Mouse (Mus musculus) thymus, postnatal 25 days (tissue): ENCODE measurements around the gene Mylk4.

Source experiments
- DNase-seq: peaks from one replicate; pipeline ENCODE4 v3.0.0; 2022

The Mylk4 gene

DNA sequence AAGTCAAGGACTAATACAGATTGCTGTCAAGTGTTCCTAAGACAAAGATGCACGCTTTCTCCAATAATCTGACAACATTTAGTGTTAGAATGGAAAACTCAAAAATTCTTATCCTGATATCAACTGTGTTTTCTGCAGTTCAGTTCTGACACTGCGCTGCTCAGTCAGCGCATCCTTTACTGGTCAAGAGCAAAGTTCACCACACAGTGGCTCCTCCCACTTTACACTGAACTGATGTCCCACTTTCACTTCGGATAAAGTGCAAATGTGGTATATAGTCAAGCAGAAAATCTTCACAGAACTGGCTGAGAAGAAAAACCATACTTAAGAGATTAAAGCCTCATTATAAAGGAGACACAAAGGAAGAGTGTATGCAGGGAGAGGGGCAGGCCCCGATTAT, 11.4 kb upstream of the Mylk4 start:
- no peak for DNase-seq

- no peak for DNase-seq
Observed at GRCm38 (mm10) chr13:32794619-32795018, 10.9 kb upstream of the Mylk4 start.

GRCm38 (mm10) chr13:32789781-32790180, 6.0 kb upstream of the Mylk4 start:
- no peak for DNase-seq

DNA sequence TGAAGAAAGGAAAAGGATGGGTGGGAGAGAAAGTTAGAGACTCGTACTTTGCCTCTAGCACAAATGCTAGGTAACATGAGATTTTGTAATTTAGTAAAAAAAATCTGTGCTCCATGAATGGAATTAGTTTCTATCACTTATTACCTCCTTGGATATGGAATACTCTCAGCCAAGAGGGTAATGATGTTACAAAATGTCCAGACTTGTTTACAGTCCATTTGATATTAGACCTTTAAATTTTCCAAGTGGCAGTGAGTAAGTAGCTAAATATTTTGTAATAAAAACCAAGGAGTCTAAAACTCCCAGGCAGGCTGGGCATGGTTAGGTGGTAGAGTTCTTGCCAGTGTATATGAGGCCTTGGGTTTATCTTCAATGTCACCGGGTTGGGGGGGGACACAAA, 3.8 kb upstream of the Mylk4 start:
- no peak for DNase-seq

DNA sequence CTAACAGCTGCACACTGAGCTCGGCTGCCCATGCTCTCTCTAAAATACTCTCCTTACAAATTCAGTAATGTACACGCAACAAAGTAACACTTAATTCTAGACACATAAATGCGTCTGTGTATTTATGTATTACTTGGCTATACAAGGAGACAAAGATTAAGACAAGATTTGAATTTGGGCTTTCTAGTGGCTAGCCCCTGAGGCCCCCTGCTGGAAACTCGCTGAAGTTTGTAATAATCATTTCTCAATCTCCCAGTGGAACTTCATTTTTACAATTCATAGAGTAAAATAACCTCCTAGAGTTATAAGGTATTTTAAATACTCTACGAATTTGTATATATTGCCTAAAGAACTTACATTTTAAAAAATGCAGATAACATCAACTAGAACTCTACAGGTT, 699 bp downstream of the Mylk4 start:
- no peak for DNase-seq

- DNase-seq, result no peak
Observed at GRCm38 (mm10) chr13:32778861-32779260, 4.9 kb downstream of the Mylk4 start.

GRCm38 (mm10) chr13:32776350-32776749, 7.4 kb downstream of the Mylk4 start:
- DNase-seq, result no peak

- DNase-seq, result no peak
Observed at GRCm38 (mm10) chr13:32775889-32776288, 7.9 kb downstream of the Mylk4 start.

DNA sequence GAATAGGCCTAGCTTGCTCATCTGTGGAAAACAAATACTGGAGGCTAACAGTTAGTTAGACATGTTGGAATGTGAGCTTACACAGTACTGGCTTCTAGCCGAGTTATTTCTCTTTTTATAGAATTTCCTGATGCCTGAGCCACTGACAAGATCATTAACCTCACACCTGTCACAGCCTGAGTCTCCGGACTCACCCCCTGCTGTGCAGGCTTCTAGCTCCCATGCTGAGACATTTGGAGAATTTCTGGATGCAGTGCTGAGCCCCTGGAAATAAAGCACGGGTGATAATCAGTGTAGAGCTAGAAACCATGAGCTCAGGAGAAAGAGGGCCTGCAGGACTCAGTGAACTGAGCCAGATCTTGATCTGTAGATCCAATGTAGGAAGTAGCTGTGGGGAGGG, 13.8 kb downstream of the Mylk4 start:
- DNase-seq, result no peak

DNA sequence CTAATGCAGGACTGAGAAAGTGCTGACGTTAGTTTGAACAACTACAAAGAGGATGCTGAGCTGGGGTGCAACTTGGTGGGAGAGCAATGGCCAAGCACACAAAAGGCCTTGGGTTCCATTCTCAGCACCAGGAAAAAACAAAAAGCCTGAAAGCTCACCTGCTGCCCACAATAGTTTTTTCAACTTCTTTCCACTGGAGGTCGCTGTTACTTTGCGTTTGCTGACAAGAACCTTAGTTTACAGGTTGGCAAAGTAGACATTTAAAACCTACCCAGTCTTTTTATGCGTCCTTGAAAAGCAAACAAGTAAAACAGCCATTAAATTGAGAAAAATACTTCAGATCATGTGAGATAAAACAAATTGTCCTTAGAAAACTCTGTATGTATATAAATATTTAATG, 15.7 kb downstream of the Mylk4 start:
- DNase-seq, result peak; percentile 41

GRCm38 (mm10) chr13:32764448-32764847, 19.3 kb downstream of the Mylk4 start:
- DNase-seq, result peak; percentile 4

DNA sequence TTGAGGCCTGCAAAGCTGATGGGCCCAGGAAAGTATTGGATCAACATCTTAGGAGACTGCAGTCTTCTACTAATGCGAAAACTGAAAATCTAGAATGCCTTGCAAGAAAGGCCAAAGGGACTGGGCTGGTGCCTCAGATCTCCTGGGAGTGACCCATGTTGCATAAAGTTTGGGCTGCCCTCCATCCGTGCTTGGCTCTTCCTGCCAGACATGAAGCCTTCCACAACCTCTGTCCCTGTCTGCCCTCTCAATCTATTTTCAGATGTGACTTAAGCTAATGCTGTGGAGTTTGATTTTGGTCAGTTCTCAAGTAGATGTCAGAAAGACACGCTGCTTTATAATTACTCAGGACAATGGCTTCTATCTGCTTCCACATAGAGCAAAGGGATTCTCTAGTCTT, 20.6 kb downstream of the Mylk4 start:
- no peak for DNase-seq

DNA sequence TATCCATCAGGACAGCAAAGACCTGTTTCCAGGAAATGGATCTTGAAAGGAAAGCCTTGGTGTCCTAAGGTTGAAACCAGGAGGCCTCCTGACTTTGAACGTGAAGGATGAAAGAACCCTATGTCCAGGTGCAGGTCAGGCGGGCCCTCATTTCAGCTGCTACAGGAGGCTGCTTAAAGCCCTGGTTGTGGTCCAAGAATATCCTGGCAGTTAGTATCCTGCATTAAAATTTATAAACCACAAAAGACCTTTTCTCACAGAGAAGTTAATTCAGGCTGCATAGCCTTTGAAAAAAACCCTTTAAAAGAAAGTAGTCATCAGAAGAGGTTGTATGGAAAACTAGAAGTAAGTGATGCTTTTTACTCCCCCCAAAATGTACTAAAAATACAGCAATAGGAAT, 23.0 kb downstream of the Mylk4 start:
- no peak for DNase-seq

DNA sequence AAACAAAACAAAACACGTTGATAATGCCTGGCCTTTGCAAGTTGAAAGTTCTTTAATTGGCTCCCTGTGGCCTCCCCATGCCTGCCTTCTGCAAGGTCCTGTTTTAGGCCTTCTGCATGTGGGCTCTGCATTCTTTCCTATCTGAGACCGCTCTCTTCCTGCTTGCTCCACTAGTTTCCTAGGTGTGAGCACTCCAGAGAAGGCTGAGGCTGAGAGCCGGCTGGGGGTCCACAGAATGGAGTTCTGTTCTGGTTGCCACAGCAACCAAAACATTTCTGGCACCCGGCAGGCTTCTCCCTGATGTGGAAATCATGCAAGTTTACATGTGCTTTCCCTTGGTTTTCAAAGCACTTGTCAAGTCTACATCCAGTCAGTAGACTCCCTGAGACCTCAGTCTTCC, 24.7 kb downstream of the Mylk4 start:
- no peak for DNase-seq

GRCm38 (mm10) chr13:32752066-32752657, 31.6 kb downstream of the Mylk4 start:
- DNase-seq, result no peak

GRCm38 (mm10) chr13:32750507-32750906, 33.2 kb downstream of the Mylk4 start:
- DNase-seq, result no peak

GRCm38 (mm10) chr13:32748421-32748820, 35.3 kb downstream of the Mylk4 start:
- no peak for DNase-seq

DNA sequence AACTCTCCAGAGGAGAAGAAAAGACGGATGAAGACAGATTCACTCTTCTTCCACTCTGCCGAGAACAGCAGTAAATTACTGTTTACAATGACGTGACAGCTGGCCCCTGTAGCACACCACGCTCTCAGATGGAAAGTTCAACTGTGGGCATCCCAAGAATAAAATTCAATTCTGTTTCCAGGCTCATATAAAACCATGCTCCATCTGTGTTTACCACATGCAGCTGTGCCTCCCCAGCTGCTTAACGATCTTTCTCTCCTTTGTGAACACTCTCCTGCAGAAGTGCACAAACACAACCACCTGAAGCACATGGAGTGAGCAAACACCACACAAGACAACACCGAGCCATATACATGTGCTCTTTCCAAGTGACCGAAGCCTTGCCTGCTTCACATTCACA, 42.6 kb downstream of the Mylk4 start:
- DNase-seq, result no peak

GRCm38 (mm10) chr13:32731283-32731682, 52.5 kb downstream of the Mylk4 start:
- DNase-seq, result no peak

DNA sequence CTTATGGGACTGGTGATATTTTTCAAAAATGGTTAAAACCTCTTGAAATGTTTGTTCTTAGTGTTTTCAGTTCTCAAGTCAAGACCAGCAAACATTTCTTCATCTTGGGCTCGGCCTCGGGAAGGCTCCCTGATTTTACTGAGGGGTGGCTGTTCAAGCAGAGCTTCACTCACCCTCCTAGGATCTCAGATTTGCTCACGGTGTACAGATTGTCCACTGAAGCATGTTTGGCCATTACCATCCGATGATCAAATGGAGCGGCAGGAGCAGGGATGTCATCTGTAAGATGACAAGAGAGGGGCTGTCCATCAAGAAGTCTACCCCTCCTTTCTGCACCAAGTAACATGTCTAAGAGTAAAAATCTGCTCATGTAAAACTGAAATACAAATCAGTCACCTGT, 59.1 kb downstream of the Mylk4 start:
- DNase-seq, result no peak

- no peak for DNase-seq
Observed at GRCm38 (mm10) chr13:32721717-32722116, 62.0 kb downstream of the Mylk4 start.

GRCm38 (mm10) chr13:32719284-32719683, 64.5 kb downstream of the Mylk4 start:
- DNase-seq, result no peak

DNA sequence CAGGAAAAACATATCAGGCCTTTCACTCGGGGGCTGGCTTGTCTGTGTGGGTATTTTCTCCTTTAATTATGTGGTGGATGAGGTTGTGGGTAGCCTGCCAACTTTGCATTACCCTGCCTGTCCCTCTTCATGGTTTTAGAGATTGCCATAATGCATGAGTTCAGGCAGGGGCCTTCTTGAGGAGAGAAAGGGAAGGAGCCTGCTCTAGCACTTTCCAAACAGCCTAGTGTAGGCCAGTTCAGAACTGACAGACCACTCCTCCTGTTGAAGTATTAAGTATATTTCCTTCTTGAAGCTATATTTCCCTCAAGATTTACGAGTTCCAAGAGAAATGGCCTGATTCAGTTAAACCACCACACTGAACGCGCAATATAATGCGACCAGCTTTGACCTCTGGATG, 66.0 kb downstream of the Mylk4 start:
- no peak for DNase-seq

DNA sequence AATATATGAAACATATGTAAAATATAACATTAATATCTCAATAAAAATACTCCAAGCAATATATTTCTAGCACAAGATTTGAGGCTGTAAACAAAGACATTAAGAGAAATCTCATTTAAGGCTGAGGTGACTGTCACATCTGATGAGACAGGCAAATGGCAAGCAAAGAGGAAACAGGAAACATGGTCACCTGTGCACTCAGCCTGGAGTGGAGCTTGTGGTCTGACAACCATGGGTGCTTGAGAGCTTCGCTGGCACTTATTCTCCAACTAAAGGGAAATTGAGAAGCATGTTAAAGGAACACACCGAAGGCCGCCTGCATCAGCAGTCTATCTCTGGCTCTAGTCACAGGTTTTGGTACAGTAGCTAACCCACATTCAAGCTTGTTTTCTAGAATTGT, 71.2 kb downstream of the Mylk4 start:
- DNase-seq, result no peak

DNA sequence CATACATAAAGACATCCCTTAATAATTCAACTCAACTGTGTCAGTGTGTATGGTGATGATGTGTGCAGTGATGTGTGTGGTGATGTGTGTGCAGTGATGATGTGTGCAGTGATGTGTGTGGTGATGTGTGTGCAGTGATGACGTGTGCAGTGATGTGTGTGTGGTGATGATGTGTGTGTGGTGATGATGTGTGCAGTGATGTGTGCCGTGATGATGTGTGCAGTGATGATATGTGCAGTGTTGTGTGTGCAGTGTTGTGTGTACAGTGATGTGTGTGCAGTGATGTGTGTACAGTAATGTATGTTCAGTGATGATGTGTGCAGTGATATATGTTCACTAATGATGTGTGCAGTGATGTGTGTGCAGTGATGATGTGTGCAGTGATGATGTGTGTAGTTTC, 75.9 kb downstream of the Mylk4 start:
- DNase-seq, result no peak
